Mouse (Mus musculus): Measurements from ENCODE around the gene Gm364. TPM values are rescaled to one million over a fixed set of nuclear protein-coding genes. Genes with fewer than 3 reads are reported as not detected.

Gm364 gene
- total RNA-seq (2023), result not detected

GRCm38 (mm10) chrX:57408769-57409168, at the start of gene Gm364:
Gm364 (plus strand) TSS chrX:57409154.

DNA sequence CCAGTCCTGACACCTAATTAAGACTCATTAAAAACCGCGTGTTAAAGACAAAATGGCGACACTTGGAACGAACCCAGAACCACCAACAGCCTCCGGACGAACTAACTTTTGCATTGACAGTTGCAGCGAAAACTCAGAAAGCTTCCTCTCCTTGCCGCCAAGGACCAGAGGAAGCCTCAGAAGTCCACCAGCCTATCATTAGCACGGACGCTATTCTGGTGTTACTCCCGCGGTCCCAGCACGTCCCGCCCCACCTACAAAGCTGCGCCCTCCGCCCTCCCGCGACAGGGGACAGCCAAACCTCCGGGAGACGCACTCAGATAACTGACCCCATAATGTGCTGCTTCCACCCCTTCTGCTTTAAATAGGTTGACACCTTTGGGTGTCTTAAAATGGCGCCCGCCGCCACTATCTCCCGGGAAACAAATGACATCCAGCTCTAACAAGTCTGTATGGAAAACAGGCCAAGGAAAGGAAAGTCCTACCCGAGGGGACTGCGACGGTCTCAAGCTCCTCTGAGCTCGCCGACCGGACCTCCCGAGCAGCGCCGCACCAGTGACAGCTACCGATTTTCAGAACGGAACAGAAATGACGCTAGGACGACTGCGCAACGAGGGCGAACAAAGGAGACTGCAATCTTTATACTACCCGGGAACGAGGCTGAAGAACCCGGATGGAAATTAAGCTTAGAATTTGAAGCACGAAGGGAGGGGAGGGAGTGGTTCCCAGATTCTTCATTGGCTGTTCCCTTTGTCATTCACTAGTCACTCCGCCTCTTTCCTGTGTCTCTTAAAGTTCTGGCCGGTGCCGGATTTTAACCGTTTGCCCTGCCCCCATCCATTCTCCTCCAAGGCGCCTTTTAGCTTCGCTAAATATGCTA, 16.3 kb upstream of the Gm364 start, which contains the start of gene Rbmx:
TSS of gene Rbmx (minus strand) at position 670 of the 880 bp plus-strand sequence.

DNA sequence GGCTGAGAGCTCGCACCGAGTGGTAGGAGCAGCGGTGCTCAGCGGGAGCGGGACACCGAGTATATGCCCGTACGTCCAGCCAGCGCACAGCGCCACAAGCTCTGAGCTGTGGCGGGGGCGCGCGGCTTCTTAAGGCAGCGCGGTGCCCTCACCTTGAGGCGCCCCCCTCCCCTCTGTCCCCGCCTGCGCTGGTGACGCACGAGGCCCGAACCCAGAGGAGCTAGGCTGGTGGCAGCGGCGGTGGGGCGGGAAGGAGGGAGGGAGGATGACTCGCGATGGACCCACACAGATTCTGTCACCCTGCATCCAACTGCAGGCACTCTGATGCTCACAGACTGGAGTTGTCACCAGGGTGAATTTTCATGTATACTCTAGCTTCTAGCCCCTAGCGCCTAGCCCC, 94.7 kb downstream of the Gm364 start, which contains the start of gene Gpr101:
TSS of gene Gpr101 (minus strand) at position 124 of the 400 bp plus-strand sequence.

Other genes with a start within 250 kb of the Gm364 start
- under 1 TPM in 1 of 2 experiments, not detected in 1; 0.58 TPM for gene Cd40lg, start 197.0 kb upstream of the Gm364 start, total RNA-seq (2023)
- gene Arhgef6, start 70.4 kb upstream of the Gm364 start, total RNA-seq (2023), result 100 to 1,000 TPM; 113 to 135 TPM
- gene Rbmx, start 16.1 kb upstream of the Gm364 start, total RNA-seq (2023), result 10 to 100 TPM; 66.0 to 66.5 TPM
- not detected for gene Gpr101, start 94.6 kb downstream of the Gm364 start, total RNA-seq (2023)